8 mouse cellular contexts compared by ENCODE assay signal in the genomic region with DNA sequence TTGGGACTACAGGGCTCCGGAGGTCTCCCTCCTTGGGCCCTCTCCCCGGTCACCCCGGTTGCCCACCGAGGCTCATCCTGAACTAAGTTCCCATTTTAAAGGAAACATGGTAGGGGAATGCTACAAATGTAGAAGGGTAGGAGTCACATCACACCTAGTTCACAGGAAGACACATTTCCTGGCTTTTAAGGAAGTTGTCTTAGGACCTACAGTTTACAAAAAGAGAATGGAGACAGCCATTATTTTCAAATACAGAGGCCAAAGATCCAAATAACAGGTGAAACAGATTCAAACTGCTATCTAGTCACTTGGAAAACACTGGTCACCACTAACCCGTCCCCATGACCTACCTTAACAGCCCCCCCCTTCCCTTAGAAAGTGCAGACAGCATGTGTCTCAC. TPM values are rescaled to one million over a fixed set of nuclear protein-coding genes. Genes with fewer than 3 reads are reported as not detected.
DNase-seq lines count a peak whose midpoint lies in the region; ATAC-seq and TF ChIP-seq lines count a peak whose summit lies in the region.

No protein-coding gene starts in this region.

- peaks cover 50% of the 10 kb centered on the region for H3K4me1 ChIP-seq in heart, embryonic 13.5 days
- H3K4me1 ChIP-seq in midbrain, embryonic 11.5 days (ENCODE audit: control insufficient read depth, insufficient read depth, low read length): peaks cover 25% of the 10 kb centered on the region
- peaks cover 27% of the 10 kb centered on the region for H3K4me1 ChIP-seq in midbrain, embryonic 16.5 days (ENCODE audit: control insufficient read depth, insufficient read depth, low read length)
- peaks cover 29% of the 10 kb centered on the region for H3K4me1 ChIP-seq in hindbrain, postnatal 0 days (ENCODE audit: insufficient read depth, low read length)
- H3K4me1 ChIP-seq in stomach, embryonic 15.5 days: peaks cover 26% of the 10 kb centered on the region
- H3K4me1 ChIP-seq in kidney, embryonic 14.5 days (ENCODE audit: control insufficient read depth, insufficient read depth, low read length): peaks cover 13% of the 10 kb centered on the region

- no peak for DNase-seq in heart, postnatal 25 days (ENCODE audit: low spot score)
- DNase-seq in midbrain, embryonic 11.5 days (ENCODE audit: low spot score, missing footprints): no peak
- no peak for DNase-seq in hindbrain, postnatal 0 days (ENCODE audit: low spot score)
- no peak for DNase-seq in left cerebral cortex, adult 11 months (ENCODE audit: low spot score)

- no peak for TF ChIP-seq CTCF in hindbrain, postnatal 0 days (IDR thresholded peaks at IDR 0.05; ENCODE audit: low read depth)

- H3K4me2 ChIP-seq in heart, embryonic 13.5 days: no peak overlapping the region
- no peak overlapping the region for H3K4me2 ChIP-seq in midbrain, embryonic 11.5 days
- no peak overlapping the region for H3K4me2 ChIP-seq in midbrain, embryonic 16.5 days (ENCODE audit: low read length)
- no peak overlapping the region for H3K4me2 ChIP-seq in hindbrain, postnatal 0 days (ENCODE audit: low read depth, low read length)
- no peak overlapping the region for H3K4me2 ChIP-seq in stomach, embryonic 15.5 days
- no peak overlapping the region for H3K4me2 ChIP-seq in kidney, embryonic 14.5 days (replicated peaks; ENCODE audit: low read depth, low read length)

- H3K27me3 ChIP-seq in heart, embryonic 13.5 days (replicated peaks): no peaks in the 10 kb centered on the region
- H3K27me3 ChIP-seq in midbrain, embryonic 11.5 days (ENCODE audit: control insufficient read depth, insufficient read depth, low read length): no peaks in the 10 kb centered on the region
- no peaks in the 10 kb centered on the region for H3K27me3 ChIP-seq in midbrain, embryonic 16.5 days (ENCODE audit: control insufficient read depth, insufficient read depth, low read depth, low read length)
- no peaks in the 10 kb centered on the region for H3K27me3 ChIP-seq in hindbrain, postnatal 0 days (ENCODE audit: insufficient read depth, low read length)
- H3K27me3 ChIP-seq in stomach, embryonic 15.5 days (replicated peaks): no peaks in the 10 kb centered on the region
- no peaks in the 10 kb centered on the region for H3K27me3 ChIP-seq in kidney, embryonic 14.5 days (ENCODE audit: control insufficient read depth, insufficient read depth, low read length)

- H3K9me3 ChIP-seq in heart, embryonic 13.5 days: no peaks in the 10 kb centered on the region
- no peaks in the 10 kb centered on the region for H3K9me3 ChIP-seq in midbrain, embryonic 11.5 days (ENCODE audit: control insufficient read depth, low read length)
- H3K9me3 ChIP-seq in midbrain, embryonic 16.5 days (replicated peaks; ENCODE audit: control insufficient read depth, low read length, poor library complexity, severe bottlenecking): no peaks in the 10 kb centered on the region
- no peaks in the 10 kb centered on the region for H3K9me3 ChIP-seq in hindbrain, postnatal 0 days (ENCODE audit: low read length)
- no peaks in the 10 kb centered on the region for H3K9me3 ChIP-seq in stomach, embryonic 15.5 days
- no peaks in the 10 kb centered on the region for H3K9me3 ChIP-seq in kidney, embryonic 14.5 days (ENCODE audit: control insufficient read depth, low read length)

- H3K9ac ChIP-seq in heart, embryonic 13.5 days: no peak overlapping the region
- H3K9ac ChIP-seq in midbrain, embryonic 11.5 days (ENCODE audit: low read length): 0 out of 2 replicates have a peak overlapping the region, but pooled peaks have one; percentile 12
- H3K9ac ChIP-seq in midbrain, embryonic 16.5 days (ENCODE audit: low read depth, low read length): no peak overlapping the region
- H3K9ac ChIP-seq in hindbrain, postnatal 0 days (replicated peaks; ENCODE audit: low read length): no peak overlapping the region
- no peak overlapping the region for H3K9ac ChIP-seq in stomach, embryonic 15.5 days
- H3K9ac ChIP-seq in kidney, embryonic 14.5 days (ENCODE audit: low read depth, low read length): no peak overlapping the region

- H3K27ac ChIP-seq in heart, embryonic 13.5 days (replicated peaks): peak overlapping the region; percentile 84
- H3K27ac ChIP-seq in midbrain, embryonic 11.5 days (ENCODE audit: low read depth, low read length): no peak overlapping the region; the same call in 1 of the 2 replicates
- no peak overlapping the region for H3K27ac ChIP-seq in midbrain, embryonic 16.5 days (ENCODE audit: low read length)
- H3K27ac ChIP-seq in hindbrain, postnatal 0 days: peak overlapping the region; percentile 95
- peak overlapping the region; percentile 95; the same call in 1 of the 2 replicates for H3K27ac ChIP-seq in stomach, embryonic 15.5 days
- no peak overlapping the region for H3K27ac ChIP-seq in kidney, embryonic 14.5 days (ENCODE audit: low read depth, low read length)

- no peak for ATAC-seq in heart, embryonic 13.5 days (ENCODE audit: extremely low read depth, insufficient number of reproducible peaks, low FRiP score, low TSS enrichment)
- no peak for ATAC-seq in midbrain, embryonic 11.5 days (ENCODE audit: low FRiP score)
- no peak for ATAC-seq in midbrain, embryonic 16.5 days
- ATAC-seq in hindbrain, postnatal 0 days: no peak
- ATAC-seq in stomach, embryonic 15.5 days (ENCODE audit: insufficient read depth, low FRiP score, low read depth): no peak
- ATAC-seq in kidney, embryonic 14.5 days (ENCODE audit: low FRiP score, low TSS enrichment): no peak

- intact Hi-C loops in heart, postnatal 25 days (cut with DNase I): no loop called here

- H3K4me3 ChIP-seq in heart, embryonic 13.5 days: no peak overlapping the region
- H3K4me3 ChIP-seq in midbrain, embryonic 11.5 days (ENCODE audit: low read depth, low read length): no peak overlapping the region
- H3K4me3 ChIP-seq in midbrain, embryonic 16.5 days (ENCODE audit: low read depth, low read length): no peak overlapping the region
- H3K4me3 ChIP-seq in hindbrain, postnatal 0 days (ENCODE audit: low read length): no peak overlapping the region
- no peak overlapping the region for H3K4me3 ChIP-seq in stomach, embryonic 15.5 days (replicated peaks)
- H3K4me3 ChIP-seq in kidney, embryonic 14.5 days (ENCODE audit: low read length): no peak overlapping the region

- 79% methylated on average over 5 of the region's 5 CpGs for WGBS in heart, embryonic 13.5 days
- WGBS in midbrain, embryonic 11.5 days: 91% methylated on average over 5 of the region's 5 CpGs
- WGBS in midbrain, embryonic 16.5 days: 90% methylated on average over 5 of the region's 5 CpGs
- WGBS in hindbrain, postnatal 0 days: 90% methylated on average over 5 of the region's 5 CpGs
- 77% methylated on average over 5 of the region's 5 CpGs for WGBS in stomach, embryonic 15.5 days
- 90% methylated on average over 5 of the region's 5 CpGs for WGBS in kidney, embryonic 14.5 days

- H3K36me3 ChIP-seq in heart, embryonic 13.5 days: no peaks in the 10 kb centered on the region
- H3K36me3 ChIP-seq in midbrain, embryonic 11.5 days (ENCODE audit: control insufficient read depth, insufficient read depth, low read length): no peaks in the 10 kb centered on the region
- no peaks in the 10 kb centered on the region for H3K36me3 ChIP-seq in midbrain, embryonic 16.5 days (ENCODE audit: control insufficient read depth, insufficient read depth, low read length)
- H3K36me3 ChIP-seq in hindbrain, postnatal 0 days (ENCODE audit: insufficient read depth, low read length): no peaks in the 10 kb centered on the region
- H3K36me3 ChIP-seq in stomach, embryonic 15.5 days: no peaks in the 10 kb centered on the region
- no peaks in the 10 kb centered on the region for H3K36me3 ChIP-seq in kidney, embryonic 14.5 days (ENCODE audit: control insufficient read depth, insufficient read depth, low read length)

RNA-seq across cellular contexts. Expression of a gene that starts 1.9 kb away (rescaled TPM):
- 7.0 and 7.7 TPM in 2 replicates for polyA plus RNA-seq in heart, embryonic 13.5 days (2015; fragmentation: Nextera tagmentation; extraction: Ambion mirVana)
- 10 to 100 TPM; 35.5 to 35.9 TPM for total RNA-seq in heart, postnatal 25 days (2021)
- 17.3 and 17.5 TPM in 2 replicates for polyA plus RNA-seq in midbrain, embryonic 11.5 days (2014; fragmentation: Nextera tagmentation; extraction: Ambion mirVana)
- 27.6 and 32.3 TPM in 2 replicates for polyA plus RNA-seq in midbrain, embryonic 16.5 days (2015; fragmentation: Nextera tagmentation; extraction: Ambion mirVana)
- total RNA-seq in hindbrain, postnatal 0 days (2014; rRNA removed): 111 and 125 TPM in 2 replicates
- polyA plus RNA-seq in hindbrain, postnatal 0 days (2015; fragmentation: Nextera tagmentation; extraction: Ambion mirVana): 20.3 and 20.6 TPM in 2 replicates
- 12.1 and 13.7 TPM in 2 replicates for polyA plus RNA-seq in stomach, embryonic 15.5 days (2015; fragmentation: Nextera tagmentation; extraction: Ambion mirVana)
- polyA plus RNA-seq in kidney, embryonic 14.5 days (2014; fragmentation: Nextera tagmentation; extraction: Ambion mirVana): 12.6 and 14.6 TPM in 2 replicates

RNA-seq across cellular contexts. Expression of a gene that starts 11.9 kb away (rescaled TPM):
- 32.5 and 35.5 TPM in 2 replicates for polyA plus RNA-seq in heart, embryonic 13.5 days (2015; fragmentation: Nextera tagmentation; extraction: Ambion mirVana)
- 10 to 100 TPM; 23.5 to 25.1 TPM for total RNA-seq in heart, postnatal 25 days (2021)
- polyA plus RNA-seq in midbrain, embryonic 11.5 days (2014; fragmentation: Nextera tagmentation; extraction: Ambion mirVana): 51.9 and 53.0 TPM in 2 replicates
- 44.2 and 46.5 TPM in 2 replicates for polyA plus RNA-seq in midbrain, embryonic 16.5 days (2015; fragmentation: Nextera tagmentation; extraction: Ambion mirVana)
- total RNA-seq in hindbrain, postnatal 0 days (2014; rRNA removed): 29.4 and 32.9 TPM in 2 replicates
- 39.0 and 40.8 TPM in 2 replicates for polyA plus RNA-seq in hindbrain, postnatal 0 days (2015; fragmentation: Nextera tagmentation; extraction: Ambion mirVana)
- polyA plus RNA-seq in stomach, embryonic 15.5 days (2015; fragmentation: Nextera tagmentation; extraction: Ambion mirVana): 55.9 and 59.7 TPM in 2 replicates
- 38.2 and 75.6 TPM in 2 replicates for polyA plus RNA-seq in kidney, embryonic 14.5 days (2014; fragmentation: Nextera tagmentation; extraction: Ambion mirVana)

RNA-seq across cellular contexts. Expression of a gene that starts 36.2 kb away (rescaled TPM):
- polyA plus RNA-seq in heart, embryonic 13.5 days (2015; fragmentation: Nextera tagmentation; extraction: Ambion mirVana): 21.7 and 22.0 TPM in 2 replicates
- total RNA-seq in heart, postnatal 25 days (2021): 10 to 100 TPM; 21.0 to 21.9 TPM
- 17.5 and 19.2 TPM in 2 replicates for polyA plus RNA-seq in midbrain, embryonic 11.5 days (2014; fragmentation: Nextera tagmentation; extraction: Ambion mirVana)
- polyA plus RNA-seq in midbrain, embryonic 16.5 days (2015; fragmentation: Nextera tagmentation; extraction: Ambion mirVana): 55.5 and 58.8 TPM in 2 replicates
- 71.0 and 76.1 TPM in 2 replicates for total RNA-seq in hindbrain, postnatal 0 days (2014; rRNA removed)
- 52.1 and 52.9 TPM in 2 replicates for polyA plus RNA-seq in hindbrain, postnatal 0 days (2015; fragmentation: Nextera tagmentation; extraction: Ambion mirVana)
- 21.9 and 22.2 TPM in 2 replicates for polyA plus RNA-seq in stomach, embryonic 15.5 days (2015; fragmentation: Nextera tagmentation; extraction: Ambion mirVana)
- 22.3 and 23.1 TPM in 2 replicates for polyA plus RNA-seq in kidney, embryonic 14.5 days (2014; fragmentation: Nextera tagmentation; extraction: Ambion mirVana)

Comparison
In these comparisons a context has a peak if more than half of its experiments do, and no peak if none do; other contexts are left out.
1. H3K27ac ChIP-seq: peak in heart, embryonic 13.5 days (single experiment), hindbrain, postnatal 0 days (single experiment) and stomach, embryonic 15.5 days (single experiment); none in midbrain, embryonic 11.5 days (single experiment), midbrain, embryonic 16.5 days (single experiment) and kidney, embryonic 14.5 days (single experiment).